Mouse (Mus musculus): Measurements from ENCODE around the gene Fzd4. TPM values are rescaled to one million over a fixed set of nuclear protein-coding genes. Genes with fewer than 3 reads are reported as not detected.

Gene Fzd4
- polyA plus RNA-seq, 1 experiment, result 0.60 TPM

GRCm38 (mm10) chr7:89401136-89401858 is 2.9 kb upstream of the Fzd4 start:
- peaks cover 4% of the 10 kb centered on the region for H3K27me3 ChIP-seq (ENCODE audit: control insufficient read depth, insufficient read depth, insufficient read length)
- TF ChIP-seq MYOG (IDR thresholded peaks at IDR 0.05; ENCODE audit: control insufficient read depth, extremely low read depth, insufficient read length), result no peak
- TF ChIP-seq CTCF (IDR thresholded peaks at IDR 0.05; ENCODE audit: control insufficient read depth, insufficient read depth, insufficient read length), result no peak
- no peak for TF ChIP-seq USF1 (IDR thresholded peaks at IDR 0.05; ENCODE audit: low read depth)
- no peak for TF ChIP-seq CEBPB (IDR thresholded peaks at IDR 0.05; ENCODE audit: low read depth)
- no peak for TF ChIP-seq MAX (IDR thresholded peaks at IDR 0.05)
- no peak for TF ChIP-seq MYOD1 (IDR thresholded peaks at IDR 0.05; ENCODE audit: control insufficient read depth, insufficient read length, low read depth)
- TF ChIP-seq FOSL1 (IDR thresholded peaks at IDR 0.05; ENCODE audit: insufficient read depth, low read length, poor library complexity, severe bottlenecking), result no peak

GRCm38 (mm10) chr7:89401936-89402335 is 2.2 kb upstream of the Fzd4 start:
- TF ChIP-seq USF1 (IDR thresholded peaks at IDR 0.05; ENCODE audit: low read depth) (no peak), CEBPB (IDR thresholded peaks at IDR 0.05; ENCODE audit: low read depth) (no peak), FOSL1 (IDR thresholded peaks at IDR 0.05; ENCODE audit: insufficient read depth, low read length, poor library complexity, severe bottlenecking) (no peak), MAX (IDR thresholded peaks at IDR 0.05) (no peak), CTCF (IDR thresholded peaks at IDR 0.05; ENCODE audit: control insufficient read depth, insufficient read depth, insufficient read length) (no peak)
- peaks cover 4% of the 10 kb centered on the region for H3K27me3 ChIP-seq (ENCODE audit: control insufficient read depth, insufficient read depth, insufficient read length)
- no peaks in the 10 kb centered on the region for H3K79me3 ChIP-seq (ENCODE audit: low read depth)
- no peaks in the 10 kb centered on the region for H3K79me2 ChIP-seq (ENCODE audit: control insufficient read depth, insufficient read depth)
- no peak overlapping the region for H3ac ChIP-seq (ENCODE audit: control insufficient read depth, insufficient read length, low read depth)
- no peak overlapping the region for H3K4me3 ChIP-seq (ENCODE audit: insufficient read depth, poor library complexity, severe bottlenecking)
- H3K36me3 ChIP-seq (ENCODE audit: control insufficient read depth, insufficient read depth), result no peaks in the 10 kb centered on the region

More at GRCm38 (mm10) chr7:89401136-89401858, 2.9 kb upstream of the Fzd4 start:
- no peaks in the 10 kb centered on the region for H3K79me2 ChIP-seq (ENCODE audit: control insufficient read depth, insufficient read depth)
- H3K4me3 ChIP-seq (ENCODE audit: insufficient read depth, poor library complexity, severe bottlenecking), result no peak overlapping the region
- H3K36me3 ChIP-seq (ENCODE audit: control insufficient read depth, insufficient read depth), result no peaks in the 10 kb centered on the region
- H3ac ChIP-seq (ENCODE audit: control insufficient read depth, insufficient read length, low read depth), result no peak overlapping the region
- H3K79me3 ChIP-seq (ENCODE audit: low read depth), result no peaks in the 10 kb centered on the region

GRCm38 (mm10) chr7:89403053-89403972 is 842 bp upstream of the Fzd4 start:
- Histone ChIP-seq H3ac (ENCODE audit: control insufficient read depth, insufficient read length, low read depth) (peak overlapping the region; percentile 20), H3K79me3 (ENCODE audit: low read depth) (no peaks in the 10 kb centered on the region), H3K36me3 (ENCODE audit: control insufficient read depth, insufficient read depth) (no peaks in the 10 kb centered on the region), H3K4me3 (ENCODE audit: insufficient read depth, poor library complexity, severe bottlenecking) (peak overlapping the region; percentile 14), H3K79me2 (ENCODE audit: control insufficient read depth, insufficient read depth) (no peaks in the 10 kb centered on the region), H3K27me3 (ENCODE audit: control insufficient read depth, insufficient read depth, insufficient read length) (peaks cover 4% of the 10 kb centered on the region)
- TF ChIP-seq MYOG (IDR thresholded peaks at IDR 0.05; ENCODE audit: control insufficient read depth, extremely low read depth, insufficient read length) (no peak), CEBPB (IDR thresholded peaks at IDR 0.05; ENCODE audit: low read depth) (no peak), FOSL1 (IDR thresholded peaks at IDR 0.05; ENCODE audit: insufficient read depth, low read length, poor library complexity, severe bottlenecking) (no peak), MYOD1 (IDR thresholded peaks at IDR 0.05; ENCODE audit: control insufficient read depth, insufficient read length, low read depth) (no peak), CTCF (IDR thresholded peaks at IDR 0.05; ENCODE audit: control insufficient read depth, insufficient read depth, insufficient read length) (no peak), USF1 (IDR thresholded peaks at IDR 0.05; ENCODE audit: low read depth) (no peak), MAX (IDR thresholded peaks at IDR 0.05) (no peak)

- Histone ChIP-seq H3ac (ENCODE audit: control insufficient read depth, insufficient read length, low read depth) (peak overlapping the region; percentile 36), H3K36me3 (ENCODE audit: control insufficient read depth, insufficient read depth) (no peaks in the 10 kb centered on the region), H3K79me3 (ENCODE audit: low read depth) (no peaks in the 10 kb centered on the region), H3K27me3 (ENCODE audit: control insufficient read depth, insufficient read depth, insufficient read length) (no peaks in the 10 kb centered on the region), H3K4me3 (ENCODE audit: insufficient read depth, poor library complexity, severe bottlenecking) (peak overlapping the region; percentile 11), H3K79me2 (ENCODE audit: control insufficient read depth, insufficient read depth) (no peaks in the 10 kb centered on the region)
- TF ChIP-seq MAX (IDR thresholded peaks at IDR 0.05), result no peak
- TF ChIP-seq CEBPB (IDR thresholded peaks at IDR 0.05; ENCODE audit: low read depth), result no peak
- TF ChIP-seq FOSL1 (IDR thresholded peaks at IDR 0.05; ENCODE audit: insufficient read depth, low read length, poor library complexity, severe bottlenecking), result no peak
- TF ChIP-seq USF1 (IDR thresholded peaks at IDR 0.05; ENCODE audit: low read depth), result no peak
- no peak for TF ChIP-seq MYOG (IDR thresholded peaks at IDR 0.05; ENCODE audit: control insufficient read depth, extremely low read depth, insufficient read length)
- no peak for TF ChIP-seq CTCF (IDR thresholded peaks at IDR 0.05; ENCODE audit: control insufficient read depth, insufficient read depth, insufficient read length)
- TF ChIP-seq MYOD1 (IDR thresholded peaks at IDR 0.05; ENCODE audit: control insufficient read depth, insufficient read length, low read depth), result no peak
Observed at GRCm38 (mm10) chr7:89404734-89405440, 732 bp downstream of the Fzd4 start.

GRCm38 (mm10) chr7:89406011-89406410 is 1.9 kb downstream of the Fzd4 start:
- H3K79me3 ChIP-seq (ENCODE audit: low read depth), result no peaks in the 10 kb centered on the region
- no peak overlapping the region for H3ac ChIP-seq (ENCODE audit: control insufficient read depth, insufficient read length, low read depth)
- no peaks in the 10 kb centered on the region for H3K79me2 ChIP-seq (ENCODE audit: control insufficient read depth, insufficient read depth)
- no peaks in the 10 kb centered on the region for H3K27me3 ChIP-seq (ENCODE audit: control insufficient read depth, insufficient read depth, insufficient read length)
- no peak for TF ChIP-seq MAX (IDR thresholded peaks at IDR 0.05)
- no peak for TF ChIP-seq MYOG (IDR thresholded peaks at IDR 0.05; ENCODE audit: control insufficient read depth, extremely low read depth, insufficient read length)
- no peak for TF ChIP-seq CEBPB (IDR thresholded peaks at IDR 0.05; ENCODE audit: low read depth)
- no peak for TF ChIP-seq CTCF (IDR thresholded peaks at IDR 0.05; ENCODE audit: control insufficient read depth, insufficient read depth, insufficient read length)
- TF ChIP-seq USF1 (IDR thresholded peaks at IDR 0.05; ENCODE audit: low read depth), result no peak
- TF ChIP-seq FOSL1 (IDR thresholded peaks at IDR 0.05; ENCODE audit: insufficient read depth, low read length, poor library complexity, severe bottlenecking), result no peak
- no peak for TF ChIP-seq MYOD1 (IDR thresholded peaks at IDR 0.05; ENCODE audit: control insufficient read depth, insufficient read length, low read depth)
- no peak overlapping the region for H3K4me3 ChIP-seq (ENCODE audit: insufficient read depth, poor library complexity, severe bottlenecking)
- no peaks in the 10 kb centered on the region for H3K36me3 ChIP-seq (ENCODE audit: control insufficient read depth, insufficient read depth)
